Mouse (Mus musculus): Measurements from ENCODE around the gene Pparg. TPM values are rescaled to one million over a fixed set of nuclear protein-coding genes. Genes with fewer than 3 reads are reported as not detected.

Gene Pparg
- polyA plus RNA-seq, 1 experiment from 2014 or later, result 3.6 TPM

- Histone ChIP-seq H3K4me2 (no peak overlapping the region), H3K4me1 (no peaks in the 10 kb centered on the region), H3K27me3 (no peaks in the 10 kb centered on the region), H3K9ac (no peak overlapping the region), H3K36me3 (no peaks in the 10 kb centered on the region), H3K4me3 (no peak overlapping the region), H3K9me3 (no peaks in the 10 kb centered on the region), H3K27ac (no peak overlapping the region)
- no peak for ATAC-seq (ENCODE audit: insufficient number of reproducible peaks, low FRiP score, low TSS enrichment, low read depth)
- 50% methylated on average over 2 of the region's 2 CpGs for WGBS
These were observed 27.6 kb upstream of the Pparg start for GRCm38 (mm10) chr6:115333099-115333694.

- ATAC-seq (ENCODE audit: insufficient number of reproducible peaks, low FRiP score, low TSS enrichment, low read depth), result no peak
- Histone ChIP-seq H3K27ac (no peak overlapping the region), H3K4me1 (no peaks in the 10 kb centered on the region), H3K36me3 (no peaks in the 10 kb centered on the region), H3K4me2 (no peak overlapping the region), H3K9ac (no peak overlapping the region), H3K4me3 (no peak overlapping the region), H3K9me3 (no peaks in the 10 kb centered on the region), H3K27me3 (no peaks in the 10 kb centered on the region)
- 36% methylated on average over 6 of the region's 6 CpGs for WGBS
These were observed 25.2 kb upstream of the Pparg start for GRCm38 (mm10) chr6:115335536-115335935.

GRCm38 (mm10) chr6:115340084-115340483, 20.7 kb upstream of the Pparg start:
- H3K4me2 ChIP-seq, result no peak overlapping the region
- 79% methylated on average over 2 of the region's 2 CpGs for WGBS

GRCm38 (mm10) chr6:115343096-115343495, 17.7 kb upstream of the Pparg start:
- ATAC-seq (ENCODE audit: insufficient number of reproducible peaks, low FRiP score, low TSS enrichment, low read depth), result no peak
- H3K4me2 ChIP-seq, result no peak overlapping the region
- no peaks in the 10 kb centered on the region for H3K27me3 ChIP-seq
- H3K4me3 ChIP-seq, result no peak overlapping the region
- no peak overlapping the region for H3K27ac ChIP-seq
- 66% methylated on average over 4 of the region's 4 CpGs for WGBS
- no peaks in the 10 kb centered on the region for H3K36me3 ChIP-seq
- no peaks in the 10 kb centered on the region for H3K4me1 ChIP-seq
- no peak overlapping the region for H3K9ac ChIP-seq
- no peaks in the 10 kb centered on the region for H3K9me3 ChIP-seq

More at GRCm38 (mm10) chr6:115340084-115340483, 20.7 kb upstream of the Pparg start:
- Histone ChIP-seq H3K4me3 (no peak overlapping the region), H3K27me3 (no peaks in the 10 kb centered on the region), H3K9ac (no peak overlapping the region), H3K9me3 (no peaks in the 10 kb centered on the region), H3K36me3 (no peaks in the 10 kb centered on the region), H3K27ac (no peak overlapping the region), H3K4me1 (no peaks in the 10 kb centered on the region)
- ATAC-seq (ENCODE audit: insufficient number of reproducible peaks, low FRiP score, low TSS enrichment, low read depth), result no peak

- WGBS, result 45% methylated on average over 5 of the region's 5 CpGs
- H3K4me3 ChIP-seq, result no peak overlapping the region
- H3K36me3 ChIP-seq, result no peaks in the 10 kb centered on the region
- H3K27me3 ChIP-seq, result no peaks in the 10 kb centered on the region
- no peak for ATAC-seq (ENCODE audit: insufficient number of reproducible peaks, low FRiP score, low TSS enrichment, low read depth)
- H3K9me3 ChIP-seq, result no peaks in the 10 kb centered on the region
- no peak overlapping the region for H3K4me2 ChIP-seq
- H3K27ac ChIP-seq, result no peak overlapping the region
- no peak overlapping the region for H3K9ac ChIP-seq
- no peaks in the 10 kb centered on the region for H3K4me1 ChIP-seq
These were observed 17.2 kb upstream of the Pparg start for GRCm38 (mm10) chr6:115343570-115343969.

- H3K36me3 ChIP-seq, result no peaks in the 10 kb centered on the region
- no peak overlapping the region for H3K9ac ChIP-seq
- WGBS, result 40% methylated on average over 10 of the region's 10 CpGs
- H3K4me2 ChIP-seq, result no peak overlapping the region
- H3K4me1 ChIP-seq, result no peaks in the 10 kb centered on the region
- no peaks in the 10 kb centered on the region for H3K27me3 ChIP-seq
- no peak for ATAC-seq (ENCODE audit: insufficient number of reproducible peaks, low FRiP score, low TSS enrichment, low read depth)
- no peaks in the 10 kb centered on the region for H3K9me3 ChIP-seq
- no peak overlapping the region for H3K4me3 ChIP-seq
- no peak overlapping the region for H3K27ac ChIP-seq
These were observed 16.6 kb upstream of the Pparg start for GRCm38 (mm10) chr6:115344101-115344500.

- Histone ChIP-seq H3K4me3 (no peak overlapping the region), H3K36me3 (no peaks in the 10 kb centered on the region), H3K4me2 (no peak overlapping the region), H3K9me3 (no peaks in the 10 kb centered on the region), H3K27ac (no peak overlapping the region), H3K27me3 (no peaks in the 10 kb centered on the region), H3K4me1 (no peaks in the 10 kb centered on the region), H3K9ac (no peak overlapping the region)
- 35% methylated on average over 11 of the region's 11 CpGs for WGBS
- ATAC-seq (ENCODE audit: insufficient number of reproducible peaks, low FRiP score, low TSS enrichment, low read depth), result no peak
These were observed 16.2 kb upstream of the Pparg start for GRCm38 (mm10) chr6:115344513-115344912.

- Histone ChIP-seq H3K27me3 (no peaks in the 10 kb centered on the region), H3K9ac (no peak overlapping the region), H3K9me3 (no peaks in the 10 kb centered on the region), H3K4me1 (no peaks in the 10 kb centered on the region), H3K27ac (no peak overlapping the region), H3K4me2 (no peak overlapping the region), H3K36me3 (no peaks in the 10 kb centered on the region), H3K4me3 (no peak overlapping the region)
- 92% methylated on average over 8 of the region's 8 CpGs for WGBS
- ATAC-seq (ENCODE audit: insufficient number of reproducible peaks, low FRiP score, low TSS enrichment, low read depth), result no peak
These were observed 15.7 kb upstream of the Pparg start for GRCm38 (mm10) chr6:115345013-115345412.

GRCm38 (mm10) chr6:115349641-115350464, 10.9 kb upstream of the Pparg start:
- H3K36me3 ChIP-seq, result no peaks in the 10 kb centered on the region
- H3K4me3 ChIP-seq, result no peak overlapping the region
- H3K9me3 ChIP-seq, result no peaks in the 10 kb centered on the region
- H3K4me2 ChIP-seq, result no peak overlapping the region
- no peak overlapping the region for H3K9ac ChIP-seq
- H3K27me3 ChIP-seq, result no peaks in the 10 kb centered on the region
- WGBS, result 45% methylated on average over 5 of the region's 5 CpGs
- no peak for ATAC-seq (ENCODE audit: insufficient number of reproducible peaks, low FRiP score, low TSS enrichment, low read depth)
- no peak overlapping the region for H3K27ac ChIP-seq
- H3K4me1 ChIP-seq, result no peaks in the 10 kb centered on the region

- Histone ChIP-seq H3K27me3 (peaks cover 26% of the 10 kb centered on the region), H3K9ac (peak overlapping the region; percentile 37; the same call in 1 of the 2 replicates), H3K9me3 (no peaks in the 10 kb centered on the region), H3K4me3 (peak overlapping the region; percentile 52), H3K36me3 (no peaks in the 10 kb centered on the region), H3K4me1 (peaks cover 16% of the 10 kb centered on the region), H3K27ac (no peak overlapping the region), H3K4me2 (peak overlapping the region; percentile 96)
- 0 out of 2 replicates have a peak, but pooled peaks have one; percentile 58 for ATAC-seq (ENCODE audit: insufficient number of reproducible peaks, low FRiP score, low TSS enrichment, low read depth)
- 1% methylated on average over 48 of the region's 48 CpGs for WGBS
These were observed 1.1 kb downstream of the Pparg start for GRCm38 (mm10) chr6:115361606-115362462.

GRCm38 (mm10) chr6:115366869-115367610, 6.3 kb downstream of the Pparg start:
- Histone ChIP-seq H3K4me1 (peaks cover 2% of the 10 kb centered on the region), H3K27ac (no peak overlapping the region), H3K4me3 (no peak overlapping the region), H3K36me3 (no peaks in the 10 kb centered on the region), H3K4me2 (no peak overlapping the region), H3K9me3 (no peaks in the 10 kb centered on the region), H3K27me3 (peaks cover 3% of the 10 kb centered on the region), H3K9ac (no peak overlapping the region)
- ATAC-seq (ENCODE audit: insufficient number of reproducible peaks, low FRiP score, low TSS enrichment, low read depth), result no peak
- WGBS, result 80% methylated on average over 3 of the region's 3 CpGs
